Mouse (Mus musculus): ENCODE data around the gene Icam4. TPM values are rescaled to one million over a fixed set of nuclear protein-coding genes. Genes with fewer than 3 reads are reported as not detected.

Icam4 gene
- 1.9 and 2.8 TPM in 2 replicates for polyA plus RNA-seq (2015; fragmentation: Nextera tagmentation; extraction: Ambion mirVana)

DNA sequence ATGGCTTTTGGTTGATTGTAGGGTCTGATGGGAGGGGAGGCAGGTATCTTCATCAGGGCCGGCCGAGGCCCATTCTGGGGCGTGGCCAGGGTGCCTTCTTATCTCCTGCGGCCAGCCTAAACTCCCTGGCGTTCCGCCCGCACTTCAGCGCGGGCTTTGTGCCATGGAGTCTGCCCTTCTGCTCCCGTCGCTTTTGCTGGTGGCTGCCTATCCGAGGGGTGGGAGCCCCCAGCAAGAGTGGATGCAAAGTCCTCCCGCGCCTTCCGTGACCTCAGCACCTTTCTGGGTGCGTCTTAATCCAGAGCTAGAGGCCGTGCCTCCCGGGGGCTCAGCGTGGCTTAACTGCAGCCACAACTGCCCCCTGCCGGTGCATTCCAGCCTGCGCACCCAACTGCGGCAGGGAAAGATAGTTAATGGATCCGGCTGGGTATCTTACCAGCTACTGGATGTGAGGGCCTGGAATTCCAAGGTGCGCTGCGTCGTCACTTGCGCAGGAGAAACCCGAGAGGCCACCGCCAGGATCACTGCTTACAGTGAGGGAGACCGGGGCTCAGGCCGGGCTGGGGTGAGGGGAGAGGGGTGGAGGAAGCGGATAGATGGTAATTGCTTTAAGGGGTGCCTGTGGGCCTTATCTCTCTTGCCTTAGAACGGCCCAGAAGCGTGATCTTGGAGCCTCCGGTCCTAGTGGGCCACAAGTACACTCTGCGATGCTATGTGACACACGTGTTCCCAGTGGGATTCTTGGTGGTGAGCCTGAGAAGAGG, at the start of gene Icam4:
Icam4 (plus strand) TSS at position 83 of the 764 bp plus-strand sequence.
- H3K27ac ChIP-seq, result peak within 1 kb of the TSS; percentile 38; the same call in 1 of the 2 replicates
- H3K36me3 ChIP-seq, result no peaks in the 10 kb centered on the region
- 2% methylated on average over 37 of the region's 37 CpGs for WGBS
- peak within 1 kb of the TSS; percentile 49 for H3K9ac ChIP-seq
- H3K9me3 ChIP-seq (replicated peaks), result no peaks in the 10 kb centered on the region
- H3K4me3 ChIP-seq, result peak within 1 kb of the TSS; percentile 59
- H3K27me3 ChIP-seq, result peaks cover 40% of the 10 kb centered on the region
- 0 out of 2 replicates have a peak, but pooled peaks have one; percentile 27 for ATAC-seq (replicated peaks; ENCODE audit: insufficient number of reproducible peaks, insufficient read depth, low FRiP score, low read depth)
- H3K4me2 ChIP-seq, result peak within 1 kb of the TSS; percentile 98
- H3K4me1 ChIP-seq (replicated peaks), result peaks cover 48% of the 10 kb centered on the region

DNA sequence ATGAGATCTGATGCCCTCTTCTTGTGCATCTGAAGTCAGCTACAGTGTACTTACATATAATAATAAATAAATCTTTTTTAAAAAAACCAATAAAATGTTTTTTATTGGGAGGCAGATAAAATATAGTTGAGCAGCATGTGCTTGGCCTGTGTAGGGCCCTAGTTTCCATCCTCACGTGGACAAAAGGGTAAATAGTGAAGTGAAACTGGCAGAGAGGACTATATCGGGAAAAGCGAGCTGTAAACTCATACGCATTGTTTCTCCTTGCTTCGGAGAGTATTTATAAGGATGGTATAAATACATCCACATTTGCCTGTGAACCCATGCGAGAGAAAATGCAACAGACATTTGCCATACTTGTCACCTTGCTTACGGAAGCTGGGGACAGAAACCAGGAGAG, 49.4 kb upstream of the Icam4 start:
- H3K4me1 ChIP-seq (replicated peaks), result peaks cover 37% of the 10 kb centered on the region
- no peaks in the 10 kb centered on the region for H3K27me3 ChIP-seq
- H3K4me3 ChIP-seq, result no peak overlapping the region
- no peak for ATAC-seq (replicated peaks; ENCODE audit: insufficient number of reproducible peaks, insufficient read depth, low FRiP score, low read depth)
- no peak overlapping the region for H3K9ac ChIP-seq
- H3K36me3 ChIP-seq, result no peaks in the 10 kb centered on the region
- H3K4me2 ChIP-seq, result no peak overlapping the region
- H3K27ac ChIP-seq, result no peak overlapping the region
- H3K9me3 ChIP-seq (replicated peaks), result no peaks in the 10 kb centered on the region
- WGBS, result 87% methylated on average over 7 of the region's 7 CpGs

DNA sequence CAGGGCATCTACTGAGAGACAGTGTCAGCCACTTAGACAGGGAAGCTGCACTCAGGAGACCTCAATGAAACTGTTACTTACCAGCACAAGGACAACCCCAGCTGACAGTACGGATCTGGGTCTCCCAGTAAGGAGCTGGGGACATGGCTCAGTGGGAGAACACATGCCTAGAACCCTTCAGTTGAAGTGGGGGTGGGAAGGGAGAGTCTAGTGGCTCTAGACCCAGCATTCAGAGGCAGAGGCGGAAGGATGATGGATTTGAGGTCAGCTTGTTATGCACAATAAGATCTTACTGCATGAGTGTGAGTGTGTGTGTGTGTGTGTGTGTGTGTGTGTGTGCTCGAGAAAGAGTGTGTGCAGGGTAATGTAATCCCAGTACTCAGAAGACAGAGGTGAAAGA, 47.0 kb upstream of the Icam4 start:
- no peak overlapping the region for H3K4me3 ChIP-seq
- no peak overlapping the region for H3K4me2 ChIP-seq
- H3K27ac ChIP-seq, result no peak overlapping the region
- H3K27me3 ChIP-seq, result no peaks in the 10 kb centered on the region
- peaks cover 20% of the 10 kb centered on the region for H3K4me1 ChIP-seq (replicated peaks)
- H3K9me3 ChIP-seq (replicated peaks), result no peaks in the 10 kb centered on the region
- WGBS, result 67% methylated on average over 3 of the region's 3 CpGs
- no peak overlapping the region for H3K9ac ChIP-seq
- no peaks in the 10 kb centered on the region for H3K36me3 ChIP-seq
- ATAC-seq (replicated peaks; ENCODE audit: insufficient number of reproducible peaks, insufficient read depth, low FRiP score, low read depth), result no peak

DNA sequence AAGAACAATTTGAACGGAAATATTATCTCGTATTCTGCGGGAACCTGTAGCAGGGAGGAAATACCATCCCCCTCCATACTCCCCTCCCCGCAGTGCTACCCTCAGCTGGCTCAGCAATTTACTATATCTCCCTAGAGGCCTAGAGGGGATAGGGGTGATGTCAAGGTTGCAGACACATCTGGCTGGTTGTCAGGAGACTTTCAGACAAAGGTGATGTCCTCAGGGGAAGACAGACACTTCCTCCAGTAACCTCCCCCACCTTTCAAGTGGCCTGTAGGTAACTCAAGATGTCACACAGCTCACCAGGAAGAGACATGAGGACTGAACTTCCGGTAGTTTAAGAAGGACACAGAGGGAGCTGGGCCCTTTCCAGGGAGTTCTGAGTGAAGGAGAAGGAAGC, 46.0 kb upstream of the Icam4 start:
- Histone ChIP-seq H3K27ac (no peak overlapping the region), H3K36me3 (no peaks in the 10 kb centered on the region), H3K4me2 (no peak overlapping the region), H3K4me3 (no peak overlapping the region), H3K27me3 (0 out of 2 replicates have a peak, but pooled peaks cover under 1% of the 10 kb centered on the region), H3K4me1 (replicated peaks) (peaks cover 18% of the 10 kb centered on the region), H3K9me3 (replicated peaks) (no peaks in the 10 kb centered on the region), H3K9ac (no peak overlapping the region)
- ATAC-seq (replicated peaks; ENCODE audit: insufficient number of reproducible peaks, insufficient read depth, low FRiP score, low read depth), result no peak
- 29% methylated on average over 5 of the region's 5 CpGs for WGBS

DNA sequence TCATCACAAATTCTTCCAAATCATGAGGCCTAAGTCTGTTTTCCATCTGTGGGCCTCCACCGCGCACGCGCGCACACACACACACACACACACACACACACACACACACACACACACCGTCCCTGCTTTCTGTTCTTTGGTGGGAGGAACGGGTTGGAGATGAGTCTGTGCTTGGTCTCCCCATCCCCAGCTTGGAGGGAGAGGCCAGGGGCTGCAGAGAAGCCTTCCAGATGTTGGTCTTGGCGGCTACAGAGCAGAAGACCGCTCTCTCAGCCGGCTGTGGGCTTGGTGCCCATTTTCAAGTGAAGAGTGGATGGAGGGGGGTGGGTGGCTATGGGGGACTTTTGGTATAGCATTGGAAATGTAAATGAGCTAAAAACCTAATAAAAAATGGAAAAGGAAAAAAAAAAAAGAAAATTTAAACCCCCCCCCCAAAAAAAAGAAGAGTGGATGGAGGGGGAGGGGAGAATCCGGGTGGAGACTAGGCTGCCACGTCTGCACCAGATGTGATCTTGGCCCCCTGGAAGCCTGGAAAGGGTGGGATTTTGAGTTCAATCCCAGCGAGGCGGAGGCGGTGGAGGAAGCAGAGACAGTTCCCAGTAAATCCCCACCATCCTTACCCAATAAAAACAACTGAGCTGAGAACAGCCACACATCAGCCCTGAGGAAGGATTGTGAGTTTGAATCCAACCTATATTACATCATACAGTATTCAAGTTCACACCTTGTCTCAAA, 42.1 kb upstream of the Icam4 start:
- Histone ChIP-seq H3K4me3 (no peak overlapping the region), H3K27ac (peak overlapping the region; percentile 41; the same call in 1 of the 2 replicates), H3K9ac (no peak overlapping the region), H3K36me3 (no peaks in the 10 kb centered on the region), H3K9me3 (replicated peaks) (no peaks in the 10 kb centered on the region), H3K4me1 (replicated peaks) (peaks cover 14% of the 10 kb centered on the region), H3K4me2 (no peak overlapping the region), H3K27me3 (0 out of 2 replicates have a peak, but pooled peaks cover 5% of the 10 kb centered on the region)
- WGBS, result 48% methylated on average over 15 of the region's 15 CpGs
- ATAC-seq (replicated peaks; ENCODE audit: insufficient number of reproducible peaks, insufficient read depth, low FRiP score, low read depth), result peak; percentile 59; the same call in 1 of the 2 replicates

DNA sequence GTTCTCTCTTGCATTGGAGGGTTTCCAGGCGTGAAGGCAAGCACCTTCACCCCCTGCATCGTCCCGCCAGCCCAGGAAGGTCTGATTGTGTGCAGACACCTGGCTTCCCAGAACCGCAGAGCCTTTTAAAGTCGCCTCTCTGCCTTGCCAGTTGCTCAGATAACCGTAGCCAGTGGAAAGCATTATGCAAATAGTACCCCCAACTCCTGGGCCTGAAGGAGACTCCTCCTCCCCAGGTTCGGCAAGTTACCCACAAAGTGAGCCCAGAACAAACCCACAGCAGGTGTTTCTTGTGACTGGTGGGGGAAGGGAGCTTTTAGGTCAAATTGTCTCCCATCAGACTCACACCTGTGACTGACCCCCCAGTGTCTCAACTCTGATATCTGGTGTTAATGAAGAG, 41.2 kb upstream of the Icam4 start:
- peaks cover 13% of the 10 kb centered on the region for H3K4me1 ChIP-seq (replicated peaks)
- H3K27me3 ChIP-seq, result 0 out of 2 replicates have a peak, but pooled peaks cover 5% of the 10 kb centered on the region
- H3K9me3 ChIP-seq (replicated peaks), result no peaks in the 10 kb centered on the region
- 19% methylated on average over 7 of the region's 7 CpGs for WGBS
- ATAC-seq (replicated peaks; ENCODE audit: insufficient number of reproducible peaks, insufficient read depth, low FRiP score, low read depth), result no peak
- H3K27ac ChIP-seq, result no peak overlapping the region; the same call in 1 of the 2 replicates
- no peak overlapping the region for H3K4me2 ChIP-seq
- H3K9ac ChIP-seq, result no peak overlapping the region
- H3K4me3 ChIP-seq, result no peak overlapping the region
- no peaks in the 10 kb centered on the region for H3K36me3 ChIP-seq

DNA sequence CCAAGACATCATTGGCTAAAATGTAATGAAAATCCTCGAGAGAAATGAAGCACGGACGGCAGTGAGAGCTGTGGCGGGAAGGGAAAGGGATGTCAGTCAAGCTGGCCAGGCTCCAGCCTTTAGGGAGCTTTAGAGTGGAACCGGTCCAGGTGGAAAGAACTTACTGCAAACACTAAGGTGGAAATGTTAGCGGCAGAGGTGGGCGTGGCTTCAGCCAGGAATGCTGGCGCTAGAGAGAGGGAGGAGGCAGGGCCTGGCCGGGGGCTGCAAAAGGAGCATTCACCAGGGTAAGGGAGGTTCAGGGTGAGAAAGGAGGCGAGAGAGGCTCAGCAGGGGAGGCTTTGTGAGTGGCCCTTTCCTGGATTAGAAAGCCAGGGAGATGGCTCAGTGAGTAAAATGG, 38.3 kb upstream of the Icam4 start:
- Histone ChIP-seq H3K27me3 (0 out of 2 replicates have a peak, but pooled peaks cover 5% of the 10 kb centered on the region), H3K36me3 (no peaks in the 10 kb centered on the region), H3K9me3 (replicated peaks) (no peaks in the 10 kb centered on the region), H3K9ac (no peak overlapping the region; the same call in 1 of the 2 replicates), H3K4me3 (no peak overlapping the region), H3K4me2 (peak overlapping the region; percentile 52), H3K27ac (no peak overlapping the region), H3K4me1 (replicated peaks) (peaks cover 6% of the 10 kb centered on the region)
- WGBS, result 7% methylated on average over 10 of the region's 10 CpGs
- ATAC-seq (replicated peaks; ENCODE audit: insufficient number of reproducible peaks, insufficient read depth, low FRiP score, low read depth), result no peak

DNA sequence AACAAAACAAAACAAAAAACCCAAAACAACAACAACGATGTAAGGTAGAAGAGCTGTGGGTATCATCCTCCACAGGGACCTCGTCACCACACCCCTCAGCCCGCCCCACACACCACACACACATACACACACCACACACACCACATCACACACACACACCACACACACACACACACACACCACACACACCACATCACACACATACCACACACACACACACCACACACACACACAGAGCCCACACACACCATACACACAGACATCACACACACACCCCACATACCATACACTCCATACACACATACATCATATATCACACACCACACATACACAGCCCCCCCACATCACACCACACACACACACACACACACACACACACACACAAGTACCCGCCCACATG, 37.6 kb upstream of the Icam4 start:
- 87% methylated on average over 4 of the region's 4 CpGs for WGBS
- no peak overlapping the region for H3K9ac ChIP-seq
- no peak overlapping the region for H3K27ac ChIP-seq
- no peak for ATAC-seq (replicated peaks; ENCODE audit: insufficient number of reproducible peaks, insufficient read depth, low FRiP score, low read depth)
- H3K4me3 ChIP-seq, result no peak overlapping the region
- no peak overlapping the region for H3K4me2 ChIP-seq
- peaks cover 6% of the 10 kb centered on the region for H3K4me1 ChIP-seq (replicated peaks)
- H3K27me3 ChIP-seq, result 0 out of 2 replicates have a peak, but pooled peaks cover 5% of the 10 kb centered on the region
- H3K36me3 ChIP-seq, result no peaks in the 10 kb centered on the region
- no peaks in the 10 kb centered on the region for H3K9me3 ChIP-seq (replicated peaks)

DNA sequence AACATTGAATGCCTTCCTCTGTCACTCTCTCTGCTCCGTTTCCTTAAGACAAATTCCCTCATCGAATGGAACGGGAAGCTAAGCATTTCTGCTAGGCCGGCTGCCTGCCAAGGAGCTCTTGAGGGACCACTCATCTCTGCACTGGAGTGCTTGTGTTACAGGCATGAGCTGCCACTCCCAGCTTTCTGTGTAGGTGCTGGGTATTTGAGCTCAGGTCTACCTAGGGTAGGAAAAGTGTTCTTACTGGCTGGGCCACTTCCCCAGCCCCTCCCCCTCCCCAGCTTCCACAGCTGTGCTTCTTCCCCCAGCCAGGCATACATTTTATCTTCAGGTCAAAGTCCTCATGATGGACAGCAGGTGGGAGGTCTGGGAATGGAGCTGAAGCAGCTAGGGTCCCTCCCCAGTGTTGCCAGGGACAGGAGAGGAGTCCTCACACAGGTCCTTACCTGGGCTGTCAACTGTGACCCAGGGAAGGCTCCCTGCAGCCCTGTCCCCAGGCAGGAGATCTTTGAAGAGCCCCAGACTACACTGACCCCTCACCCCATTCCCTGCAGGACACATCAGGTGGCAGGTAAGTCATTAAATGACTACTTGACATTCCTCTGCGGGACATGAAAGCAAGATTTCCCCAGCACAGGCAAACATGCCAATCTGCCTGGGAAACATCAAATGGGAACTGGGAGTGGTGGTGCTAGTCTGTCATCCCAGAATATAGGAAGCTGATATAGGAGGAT, 35.8 kb upstream of the Icam4 start:
- WGBS, result 37% methylated on average over 5 of the region's 5 CpGs
- H3K4me1 ChIP-seq (replicated peaks), result peaks cover 6% of the 10 kb centered on the region
- no peak overlapping the region for H3K27ac ChIP-seq
- no peaks in the 10 kb centered on the region for H3K9me3 ChIP-seq (replicated peaks)
- H3K9ac ChIP-seq, result no peak overlapping the region
- H3K4me2 ChIP-seq, result no peak overlapping the region
- ATAC-seq (replicated peaks; ENCODE audit: insufficient number of reproducible peaks, insufficient read depth, low FRiP score, low read depth), result no peak
- H3K4me3 ChIP-seq, result no peak overlapping the region
- no peaks in the 10 kb centered on the region for H3K36me3 ChIP-seq
- 0 out of 2 replicates have a peak, but pooled peaks cover 3% of the 10 kb centered on the region for H3K27me3 ChIP-seq

DNA sequence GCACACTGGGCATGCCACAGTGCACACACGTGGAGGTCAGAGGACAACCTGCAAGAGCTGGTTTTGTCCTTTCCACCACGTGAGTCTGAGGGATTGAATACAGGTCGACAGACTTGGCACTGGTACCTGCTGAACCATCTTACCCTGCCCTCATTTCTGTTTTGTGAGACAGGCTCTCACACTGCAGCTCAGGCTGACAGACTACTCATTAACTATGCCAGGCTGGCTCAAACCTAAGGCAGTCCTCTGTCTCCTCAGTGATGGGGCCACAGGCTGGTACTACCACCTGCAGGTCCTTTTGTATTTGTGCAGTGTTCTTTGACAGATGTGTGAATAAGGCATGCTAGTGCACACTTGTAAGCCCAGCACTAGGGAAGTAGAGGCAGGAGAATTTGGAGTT, 34.1 kb upstream of the Icam4 start:
- Histone ChIP-seq H3K9ac (no peak overlapping the region), H3K4me3 (no peak overlapping the region), H3K27ac (no peak overlapping the region)

DNA sequence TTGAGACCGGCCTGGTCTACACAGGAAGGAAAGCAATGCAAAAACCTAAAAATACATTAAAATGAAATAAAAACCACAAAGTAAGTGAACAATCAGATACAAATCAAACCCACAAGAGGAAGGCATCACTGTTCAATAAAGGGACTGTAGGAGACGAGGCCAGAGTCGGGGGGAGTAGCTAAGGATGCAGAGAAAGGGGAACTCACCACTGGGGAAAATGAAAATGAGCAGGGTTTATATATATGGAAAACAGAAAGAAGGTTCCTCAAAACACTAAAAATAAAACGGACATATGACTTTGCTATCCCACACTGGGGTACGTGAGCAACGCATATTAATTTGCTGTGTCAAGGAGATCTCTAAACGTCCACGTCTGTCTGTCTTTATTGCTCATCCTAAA, 32.1 kb upstream of the Icam4 start:
- no peaks in the 10 kb centered on the region for H3K9me3 ChIP-seq (replicated peaks)
- no peaks in the 10 kb centered on the region for H3K4me1 ChIP-seq (replicated peaks)
- WGBS, result 82% methylated on average over 8 of the region's 8 CpGs
- no peak for ATAC-seq (replicated peaks; ENCODE audit: insufficient number of reproducible peaks, insufficient read depth, low FRiP score, low read depth)
- H3K36me3 ChIP-seq, result no peaks in the 10 kb centered on the region
- H3K4me3 ChIP-seq, result no peak overlapping the region
- H3K27ac ChIP-seq, result no peak overlapping the region
- H3K27me3 ChIP-seq, result no peaks in the 10 kb centered on the region
- H3K9ac ChIP-seq, result no peak overlapping the region
- H3K4me2 ChIP-seq, result no peak overlapping the region

More for the DNA sequence above, 34.1 kb upstream of the Icam4 start:
- peaks cover 6% of the 10 kb centered on the region for H3K4me1 ChIP-seq (replicated peaks)
- WGBS, result 75% methylated on average over 3 of the region's 3 CpGs
- ATAC-seq (replicated peaks; ENCODE audit: insufficient number of reproducible peaks, insufficient read depth, low FRiP score, low read depth), result no peak
- H3K36me3 ChIP-seq, result no peaks in the 10 kb centered on the region
- no peaks in the 10 kb centered on the region for H3K27me3 ChIP-seq
- H3K4me2 ChIP-seq, result no peak overlapping the region
- H3K9me3 ChIP-seq (replicated peaks), result no peaks in the 10 kb centered on the region
